Mouse (Mus musculus) retina, postnatal 1 day (tissue): Measurements from ENCODE around the gene Kif13a.

Experiments
- DNase-seq: peaks from one replicate; pipeline ENCODE4 v3.0.0-alpha.2; 2012

Kif13a gene

GRCm38 (mm10) chr13:46725227-46725626 is 204.4 kb downstream of the Kif13a start:
- peak; percentile 15 for DNase-seq

GRCm38 (mm10) chr13:46724371-46724770 is 205.3 kb downstream of the Kif13a start:
- peak; percentile 17 for DNase-seq

GRCm38 (mm10) chr13:46721009-46721408 is 208.7 kb downstream of the Kif13a start:
- no peak for DNase-seq

GRCm38 (mm10) chr13:46718893-46719400 is 210.7 kb downstream of the Kif13a start:
- DNase-seq = no peak

- DNase-seq = no peak
Measured at GRCm38 (mm10) chr13:46715976-46716639, 213.6 kb downstream of the Kif13a start.

- DNase-seq = no peak
Measured at GRCm38 (mm10) chr13:46713486-46713885, 216.2 kb downstream of the Kif13a start.

- peak; percentile 26 for DNase-seq
Measured at GRCm38 (mm10) chr13:46703138-46703537, 226.5 kb downstream of the Kif13a start.

GRCm38 (mm10) chr13:46701486-46701885 is 228.2 kb downstream of the Kif13a start:
- DNase-seq = no peak

GRCm38 (mm10) chr13:46699372-46699771 is 230.3 kb downstream of the Kif13a start:
- DNase-seq = no peak
